Mouse (Mus musculus) forebrain, embryonic 16.5 days (tissue): ENCODE data around the gene Gm20479. TPM values are rescaled to one million over a fixed set of nuclear protein-coding genes. Genes with fewer than 3 reads are reported as not detected.

Experiments used
- ATAC-seq: fragments of 200-750 bp; cut with Nextera tagmentation; 2 replicates; pipeline ENCODE4 v1.8.0; 2017; ENCODE audit warnings: mild to moderate bottlenecking, moderate library complexity
- H3K27ac ChIP-seq: fragments of 300-500 bp; sonication (generic); 2 replicates; pipeline ENCODE4 v1.5.1; 2014; ENCODE audit warnings: low read length, control low read depth
- H3K27me3 ChIP-seq: fragments of 300-500 bp; sonication (generic); replicated peaks from 2 replicates; pipeline ENCODE4 v1.6.1; 2014; ENCODE audit warnings: low read length; ENCODE audit not compliant: control insufficient read depth, insufficient read depth
- H3K36me3 ChIP-seq: fragments of 300-500 bp; sonication (generic); 2 replicates; pipeline ENCODE4 v1.6.1; 2014; ENCODE audit not compliant: control insufficient read depth, insufficient read depth
- H3K4me1 ChIP-seq: fragments of 300-500 bp; sonication (generic); replicated peaks from 2 replicates; pipeline ENCODE4 v1.6.1; 2014; ENCODE audit warnings: low read length; ENCODE audit not compliant: control insufficient read depth, insufficient read depth
- H3K4me2 ChIP-seq: fragments of 300-500 bp; sonication (generic); 2 replicates; pipeline ENCODE4 v1.6.1; 2014; ENCODE audit warnings: mild to moderate bottlenecking, low read length, control low read depth
- H3K4me3 ChIP-seq: fragments of 300-500 bp; sonication (generic); replicated peaks from 2 replicates; pipeline ENCODE4 v1.5.1; 2014; ENCODE audit warnings: mild to moderate bottlenecking, low read length, control low read depth
- H3K9ac ChIP-seq: fragments of 300-500 bp; sonication (generic); replicated peaks from 2 replicates; pipeline ENCODE4 v1.6.1; 2014; ENCODE audit warnings: low read depth, low read length, control low read depth
- H3K9me3 ChIP-seq: fragments of 300-500 bp; sonication (generic); 2 replicates; pipeline ENCODE4 v1.6.1; 2016; ENCODE audit warnings: low read length; ENCODE audit not compliant: control insufficient read depth
- WGBS: fragments of 180-500 bp; shearing (Covaris S2); extraction: QIAGEN DNeasy Blood & Tissue Kit; methylation state at CpG from one replicate; pipeline ENCODE4 v1.1.7; 2014; 5-methylcytosine and 5-hydroxymethylcytosine counted together
- polyA plus RNA-seq: library from polyadenylated mRNA; unstranded; fragments of >200 nt; fragmentation: Nextera tagmentation; extraction: Ambion mirVana; gene quantifications from 2 replicates; pipeline ENCODE4 v1.2.1, GENCODE M21; 2015

Gm20479 gene
- polyA plus RNA-seq, 1 experiment from 2014 or later, result not detected

DNA sequence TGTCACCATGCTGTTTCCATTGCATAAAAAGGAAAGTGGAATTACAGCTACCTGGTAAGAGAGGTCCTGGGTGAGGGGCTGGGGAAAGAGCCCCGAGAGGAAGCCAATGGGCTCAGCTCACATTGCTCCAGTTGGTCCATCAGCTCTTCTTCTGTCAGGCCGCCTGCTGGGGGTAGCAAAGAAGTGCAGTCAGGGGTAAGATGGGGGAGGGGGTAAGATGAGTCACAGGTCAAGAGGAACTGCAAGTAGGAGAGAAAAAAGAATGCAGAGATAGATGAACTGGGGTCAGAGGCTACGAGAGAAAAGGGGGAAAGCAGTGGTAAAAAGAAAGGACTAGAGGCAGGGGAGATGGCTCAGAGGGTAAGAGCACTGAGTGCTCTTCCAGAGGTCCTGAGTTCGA is 14.6 kb downstream of the Gm20479 start:
- Histone ChIP-seq H3K27me3 (peaks cover 1% of the 10 kb centered on the region; the same call in 1 of the 2 replicates), H3K9me3 (no peaks in the 10 kb centered on the region), H3K9ac (no peak overlapping the region), H3K4me3 (no peak overlapping the region), H3K4me2 (no peak overlapping the region), H3K27ac (no peak overlapping the region), H3K4me1 (peaks cover 14% of the 10 kb centered on the region), H3K36me3 (peaks cover 21% of the 10 kb centered on the region)
- 42% methylated on average over 4 of the region's 4 CpGs for whole genome bisulfite sequencing
- no peak for ATAC-seq

DNA sequence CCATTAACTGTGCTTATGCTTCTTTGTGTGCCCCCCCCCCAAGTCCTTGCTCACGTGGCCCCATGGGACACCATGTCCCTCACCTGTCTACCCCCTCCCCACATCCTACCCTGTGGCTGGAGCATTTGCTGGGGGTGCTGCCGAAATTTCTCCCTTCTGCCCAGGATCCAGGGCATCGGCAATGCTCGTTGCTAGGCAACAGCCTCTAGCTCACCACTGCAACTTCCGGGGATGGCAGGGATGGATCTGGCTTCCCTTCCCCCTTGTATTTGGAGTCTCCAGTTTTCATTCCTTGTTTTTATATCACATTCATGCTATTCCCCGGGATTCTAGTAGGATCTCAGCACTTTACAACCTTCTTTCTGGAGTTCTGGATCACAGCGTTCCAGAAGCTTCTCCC is 17.7 kb downstream of the Gm20479 start:
- Histone ChIP-seq H3K27me3 (peaks cover 20% of the 10 kb centered on the region), H3K9me3 (no peaks in the 10 kb centered on the region), H3K4me2 (peak overlapping the region; percentile 48), H3K4me3 (peak overlapping the region; percentile 27), H3K36me3 (peaks cover 8% of the 10 kb centered on the region), H3K27ac (peak overlapping the region; percentile 47), H3K9ac (peak overlapping the region; percentile 50), H3K4me1 (peaks cover 33% of the 10 kb centered on the region)
- 20% methylated on average over 7 of the region's 7 CpGs for WGBS
- ATAC-seq, result peak; percentile 39

DNA sequence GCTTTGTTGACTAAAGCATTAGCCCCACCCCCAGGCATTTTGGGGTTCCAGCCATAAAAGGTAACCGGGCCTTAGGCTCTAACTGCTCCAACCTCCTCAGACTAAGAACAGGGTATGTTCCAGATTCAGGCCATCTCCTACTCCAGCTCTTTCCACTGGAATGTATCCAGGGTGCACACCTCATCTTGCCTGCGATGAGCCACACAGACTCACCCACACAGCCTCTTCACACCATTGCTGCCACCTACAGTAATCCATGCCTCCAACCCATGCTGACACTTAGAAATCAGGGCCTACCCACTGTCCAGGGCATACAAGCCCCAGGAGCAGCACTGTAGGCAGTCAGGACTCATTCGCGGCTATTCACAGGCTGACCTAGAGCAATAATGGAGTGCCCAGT is 18.1 kb downstream of the Gm20479 start:
- peak; percentile 7; the same call in 1 of the 2 replicates for ATAC-seq
- peak overlapping the region; percentile 46 for H3K27ac ChIP-seq
- peak overlapping the region; percentile 27 for H3K4me3 ChIP-seq
- H3K9ac ChIP-seq, result peak overlapping the region; percentile 50
- H3K9me3 ChIP-seq, result no peaks in the 10 kb centered on the region
- WGBS, result 66% methylated on average over 4 of the region's 4 CpGs
- H3K36me3 ChIP-seq, result peaks cover 5% of the 10 kb centered on the region; the same call in 1 of the 2 replicates
- peaks cover 24% of the 10 kb centered on the region for H3K27me3 ChIP-seq
- H3K4me1 ChIP-seq, result peaks cover 37% of the 10 kb centered on the region
- peak overlapping the region; percentile 48 for H3K4me2 ChIP-seq

DNA sequence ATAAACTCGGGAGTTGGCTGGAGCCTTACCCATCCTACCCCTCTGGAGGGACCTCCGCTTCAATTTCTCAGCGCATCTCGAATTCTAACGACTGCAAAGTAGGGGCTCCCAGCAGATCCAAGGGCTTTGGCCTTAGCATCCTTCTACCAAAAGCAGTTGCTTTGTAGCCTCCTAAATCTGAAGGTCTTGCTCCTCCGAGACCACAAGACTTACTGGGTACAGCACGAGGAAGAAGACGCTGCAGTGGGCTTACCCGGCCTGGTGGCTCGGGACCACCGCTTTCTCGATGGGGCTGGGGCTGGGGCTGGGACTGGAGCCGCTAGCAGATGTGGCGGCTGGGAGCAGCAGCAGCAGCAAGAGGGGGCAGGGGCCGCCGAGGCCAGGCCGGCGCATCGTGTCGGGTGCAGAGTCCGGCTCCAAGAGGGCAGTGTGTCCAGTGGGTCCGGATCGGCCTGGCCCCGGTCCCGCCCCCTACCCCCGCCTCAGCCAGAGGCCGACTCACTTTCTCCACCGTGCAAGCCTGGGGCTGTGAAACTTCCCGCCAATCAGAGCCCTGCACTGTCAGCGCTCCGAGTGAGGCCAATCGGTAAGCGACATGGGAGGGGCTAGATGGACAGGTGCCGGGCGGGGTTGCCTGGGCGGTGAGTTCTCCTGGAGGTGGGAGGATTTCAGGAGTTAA is 19.9 kb downstream of the Gm20479 start, which contains the start of gene Ltbp4:
Gene Ltbp4 (minus strand): TSS at position 518 of the 679 bp plus-strand sequence.
- peaks cover 55% of the 10 kb centered on the region for H3K4me1 ChIP-seq
- H3K27me3 ChIP-seq, result peaks cover 35% of the 10 kb centered on the region
- peak within 1 kb of the TSS; percentile 50 for H3K9ac ChIP-seq
- no peak for ATAC-seq
- peaks cover 4% of the 10 kb centered on the region; the same call in 1 of the 2 replicates for H3K36me3 ChIP-seq
- peak within 1 kb of the TSS; percentile 39 for H3K4me3 ChIP-seq
- H3K27ac ChIP-seq, result no peak within 1 kb of the TSS
- H3K9me3 ChIP-seq, result no peaks in the 10 kb centered on the region
- 1% methylated on average over 35 of the region's 36 CpGs for WGBS
- peak within 1 kb of the TSS; percentile 54 for H3K4me2 ChIP-seq

DNA sequence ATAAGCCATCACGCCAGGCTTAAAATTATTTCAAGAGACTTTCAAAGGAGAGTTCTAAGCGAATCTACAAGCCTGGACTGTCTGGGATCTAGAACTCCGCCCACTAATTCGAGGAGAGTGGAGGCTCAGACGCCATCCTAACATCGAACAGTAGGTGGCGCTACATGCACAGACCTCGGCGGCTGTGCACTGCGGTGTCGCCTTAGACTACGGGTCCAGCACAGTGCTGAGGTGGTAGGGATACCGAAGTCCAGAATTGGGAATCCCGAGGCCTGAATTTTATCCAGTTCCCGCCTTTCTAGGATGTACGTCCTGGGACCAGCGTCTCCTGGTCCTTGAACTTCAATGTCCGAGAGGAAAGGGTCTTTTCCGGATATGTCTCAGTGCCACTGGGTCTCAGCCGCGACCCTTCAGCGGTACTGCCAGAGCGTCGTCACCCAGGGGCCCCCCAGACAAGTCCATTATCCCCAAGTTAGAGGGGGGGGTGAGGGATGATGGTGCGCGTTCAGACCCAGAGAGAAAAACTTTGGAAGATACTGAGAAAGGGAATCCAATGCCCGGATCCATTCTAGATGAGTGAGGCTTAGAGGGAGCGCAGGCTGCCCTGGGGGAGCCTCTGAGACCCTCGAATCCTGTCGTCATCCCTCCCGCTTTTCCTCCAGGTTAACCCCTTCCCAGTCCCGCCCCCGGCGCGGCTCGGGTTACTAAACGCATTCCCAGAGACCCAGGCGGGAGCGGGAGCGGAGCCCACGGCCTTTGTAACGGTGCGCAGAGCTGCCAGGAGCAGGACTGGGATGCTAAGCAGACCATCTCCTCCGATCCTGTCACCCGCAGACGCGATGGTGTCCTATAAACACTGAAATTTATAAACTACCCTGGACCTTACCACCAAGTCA is 21.0 kb downstream of the Gm20479 start:
- no peak overlapping the region for H3K27ac ChIP-seq
- H3K4me2 ChIP-seq, result peak overlapping the region; percentile 54
- no peaks in the 10 kb centered on the region for H3K9me3 ChIP-seq
- H3K36me3 ChIP-seq, result no peaks in the 10 kb centered on the region
- peak overlapping the region; percentile 39 for H3K4me3 ChIP-seq
- peak overlapping the region; percentile 50 for H3K9ac ChIP-seq
- under 1% methylated on average over 47 of the region's 47 CpGs for WGBS
- ATAC-seq, result peak; percentile 87
- H3K27me3 ChIP-seq, result peaks cover 40% of the 10 kb centered on the region
- H3K4me1 ChIP-seq, result peaks cover 60% of the 10 kb centered on the region

DNA sequence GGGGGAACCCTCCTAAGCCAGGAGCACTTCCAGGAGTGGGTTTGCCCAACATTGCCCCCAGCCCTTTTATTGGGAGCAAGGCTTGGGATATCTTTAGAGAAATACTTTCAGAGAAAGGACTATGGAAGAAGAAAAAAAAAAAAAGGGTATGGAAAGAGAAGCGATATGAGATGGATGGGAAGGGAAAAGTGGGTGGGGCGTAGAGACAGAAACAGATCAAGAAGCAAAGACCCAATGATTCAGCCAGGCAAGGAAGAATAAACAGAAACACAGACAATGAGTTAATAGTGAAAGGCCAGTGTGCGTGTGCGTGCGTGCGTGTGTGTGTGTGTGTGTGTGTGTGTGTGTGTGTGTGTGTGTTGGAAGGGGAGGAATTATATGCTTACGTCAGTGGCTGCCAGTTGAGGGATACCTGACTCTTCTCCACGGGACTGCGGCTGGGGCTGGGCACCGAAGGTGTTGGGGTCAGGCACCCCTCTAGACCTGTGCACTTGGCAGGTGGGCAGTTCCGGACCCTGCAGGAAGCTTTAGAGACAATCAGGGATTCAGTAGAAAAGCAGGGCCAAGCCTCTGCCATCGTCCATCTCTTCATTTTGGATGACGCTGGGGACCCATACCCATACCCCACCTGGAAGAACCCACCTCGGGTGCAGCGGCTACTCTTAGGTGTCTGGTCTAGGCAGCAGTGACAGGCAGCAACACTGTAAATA is 22.1 kb downstream of the Gm20479 start:
- WGBS, result 67% methylated on average over 15 of the region's 15 CpGs
- H3K36me3 ChIP-seq, result no peaks in the 10 kb centered on the region
- H3K4me2 ChIP-seq, result no peak overlapping the region
- H3K27me3 ChIP-seq, result peaks cover 50% of the 10 kb centered on the region
- ATAC-seq, result no peak
- no peak overlapping the region for H3K4me3 ChIP-seq
- no peaks in the 10 kb centered on the region for H3K9me3 ChIP-seq
- H3K9ac ChIP-seq, result no peak overlapping the region
- H3K4me1 ChIP-seq, result peaks cover 68% of the 10 kb centered on the region
- no peak overlapping the region for H3K27ac ChIP-seq

DNA sequence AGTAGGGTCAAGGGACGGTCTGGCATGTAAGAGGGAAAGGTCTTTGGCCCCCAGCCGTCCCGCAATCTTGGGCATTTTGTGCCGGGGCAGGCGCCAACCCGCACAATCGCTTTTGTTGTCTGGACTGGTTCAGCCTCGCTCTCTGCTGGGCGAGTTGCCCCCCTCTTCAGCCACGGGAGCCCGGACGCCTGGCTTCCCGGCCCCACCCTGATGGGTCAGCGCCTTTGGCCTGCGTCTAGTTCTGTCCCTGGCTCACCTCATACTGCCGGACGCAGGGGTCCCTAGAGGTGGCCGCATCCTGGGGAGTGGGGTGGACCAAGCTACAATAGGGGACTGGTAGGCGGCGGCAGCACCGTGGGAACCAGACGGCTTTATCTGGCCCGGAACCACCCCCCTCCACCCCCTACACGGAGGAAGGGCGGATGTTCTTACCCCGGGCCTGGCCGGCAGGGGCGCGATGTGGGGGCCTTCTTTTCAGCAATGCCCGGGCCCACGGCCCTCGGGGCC is 22.8 kb downstream of the Gm20479 start:
- Histone ChIP-seq H3K4me3 (no peak overlapping the region), H3K36me3 (no peaks in the 10 kb centered on the region), H3K4me1 (peaks cover 65% of the 10 kb centered on the region), H3K9ac (no peak overlapping the region), H3K4me2 (no peak overlapping the region), H3K27me3 (peaks cover 57% of the 10 kb centered on the region), H3K27ac (no peak overlapping the region), H3K9me3 (no peaks in the 10 kb centered on the region)
- ATAC-seq, result no peak
- WGBS, result 7% methylated on average over 31 of the region's 32 CpGs

DNA sequence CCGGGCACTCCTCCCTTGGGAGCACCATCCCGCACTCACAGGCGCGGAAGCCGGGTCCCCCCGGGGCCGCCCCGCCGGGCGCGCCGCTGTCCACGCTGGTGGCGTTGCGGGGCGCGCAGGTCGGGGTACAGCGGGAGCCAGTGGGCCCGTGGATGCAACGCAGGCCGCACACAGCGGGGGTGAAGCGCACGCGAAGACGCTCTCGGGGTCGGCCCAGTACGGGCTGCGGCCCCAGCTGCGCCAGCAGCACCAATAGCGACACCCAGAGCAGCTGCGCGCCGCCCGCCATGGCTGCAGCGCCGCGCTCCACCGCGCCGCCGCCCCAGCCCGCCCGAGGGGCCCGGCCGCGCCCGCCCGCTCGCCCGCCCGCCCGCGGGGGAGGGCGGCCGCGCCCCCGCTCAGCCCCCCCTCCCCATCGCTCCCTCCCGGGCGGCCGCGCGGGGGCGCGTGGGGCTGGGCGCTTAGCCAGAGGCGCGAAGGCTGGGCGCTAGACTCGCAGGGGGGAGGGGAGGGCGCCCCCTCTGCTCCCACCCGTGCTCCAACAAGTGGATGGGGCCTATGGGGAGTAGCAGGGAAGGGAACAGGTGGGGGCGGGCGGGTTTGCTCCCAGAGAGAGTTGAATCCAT is 23.8 kb downstream of the Gm20479 start:
- Histone ChIP-seq H3K4me3 (peak overlapping the region; percentile 48), H3K27ac (no peak overlapping the region), H3K4me2 (peak overlapping the region; percentile 89), H3K9me3 (no peaks in the 10 kb centered on the region), H3K27me3 (peaks cover 66% of the 10 kb centered on the region), H3K4me1 (peaks cover 62% of the 10 kb centered on the region), H3K9ac (peak overlapping the region; percentile 58), H3K36me3 (no peaks in the 10 kb centered on the region)
- WGBS, result under 1% methylated on average over 52 of the region's 77 CpGs
- no peak for ATAC-seq
